Mouse (Mus musculus): ENCODE measurements around the gene Tenm4. TPM values are rescaled to one million over a fixed set of nuclear protein-coding genes. Genes with fewer than 3 reads are reported as not detected.

Gene Tenm4
- polyA plus RNA-seq, 1 experiment from 2014 or later = 31.3 TPM

DNA sequence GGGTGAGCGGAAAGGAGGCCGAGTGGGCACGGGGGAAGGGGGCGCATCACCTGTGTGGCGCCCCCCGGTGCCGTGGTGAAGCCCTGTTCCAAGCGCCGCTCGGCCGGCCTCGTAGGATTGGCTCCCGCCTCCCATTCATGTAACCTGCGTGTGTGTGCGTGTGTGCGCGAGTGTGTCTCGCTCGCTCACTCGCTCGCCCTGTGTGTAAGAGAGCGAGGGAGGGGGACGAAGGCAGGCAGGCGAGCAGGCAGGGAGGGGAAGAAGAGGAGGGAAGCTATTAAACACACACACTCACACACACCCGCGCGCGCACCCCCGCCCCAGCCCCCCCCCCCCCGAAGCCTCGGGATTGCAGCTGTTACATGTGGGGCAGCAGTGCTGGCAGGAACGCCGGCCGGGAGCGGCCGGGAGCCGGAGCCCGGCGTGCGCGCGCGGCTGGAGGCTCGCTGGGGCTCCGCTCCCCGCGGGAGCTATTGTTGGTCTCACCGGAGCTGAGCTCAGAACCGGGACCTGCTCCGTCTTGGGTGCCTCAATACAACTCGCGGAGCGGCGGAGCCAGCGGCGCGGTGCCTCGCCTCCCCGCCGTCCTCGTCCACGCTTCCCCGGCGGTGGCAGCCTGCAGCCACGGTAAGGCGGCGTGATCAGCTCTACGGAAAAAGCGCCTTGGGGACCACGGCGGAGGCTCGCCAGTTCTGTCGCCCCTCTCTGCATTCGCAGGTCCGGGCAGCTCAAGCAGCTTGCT, 38.9 kb downstream of the Tenm4 start:
- WGBS = 0% methylated on average over 22 of the region's 75 CpGs
- DNase-seq (ENCODE audit: low spot score) = peak; percentile 86

GRCm38 (mm10) chr7:96210525-96211369, 39.7 kb downstream of the Tenm4 start:
- under 1% methylated on average over 46 of the region's 62 CpGs for WGBS
- Histone ChIP-seq H3K27ac (replicated peaks; ENCODE audit: low read depth, low read length) (peak overlapping the region; percentile 83), H3K4me1 (ENCODE audit: control insufficient read depth, insufficient read depth, low read length) (peaks cover 14% of the 10 kb centered on the region), H3K36me3 (ENCODE audit: control insufficient read depth, insufficient read depth, low read length) (no peaks in the 10 kb centered on the region), H3K4me3 (ENCODE audit: low read depth, low read length) (peak overlapping the region; percentile 75), H3K4me2 (ENCODE audit: low read depth, low read length) (peak overlapping the region; percentile 92), H3K27me3 (replicated peaks; ENCODE audit: control insufficient read depth, insufficient read depth, low read length) (no peaks in the 10 kb centered on the region; the same call in 1 of the 2 replicates), H3K9ac (ENCODE audit: low read depth, low read length) (peak overlapping the region; percentile 81), H3K9me3 (ENCODE audit: control insufficient read depth, low read length) (no peaks in the 10 kb centered on the region)
- DNase-seq (ENCODE audit: low spot score) = peak; percentile 79
- ATAC-seq (ENCODE audit: low read depth) = peak; percentile 64

More for the DNA sequence above, 38.9 kb downstream of the Tenm4 start:
- peak; percentile 63 for ATAC-seq (ENCODE audit: low read depth)
- Histone ChIP-seq H3K4me1 (ENCODE audit: control insufficient read depth, insufficient read depth, low read length) (peaks cover 12% of the 10 kb centered on the region), H3K4me3 (ENCODE audit: low read depth, low read length) (peak overlapping the region; percentile 75), H3K9me3 (ENCODE audit: control insufficient read depth, low read length) (no peaks in the 10 kb centered on the region), H3K36me3 (ENCODE audit: control insufficient read depth, insufficient read depth, low read length) (no peaks in the 10 kb centered on the region), H3K4me2 (ENCODE audit: low read depth, low read length) (peak overlapping the region; percentile 92), H3K27me3 (replicated peaks; ENCODE audit: control insufficient read depth, insufficient read depth, low read length) (no peaks in the 10 kb centered on the region; the same call in 1 of the 2 replicates), H3K27ac (replicated peaks; ENCODE audit: low read depth, low read length) (peak overlapping the region; percentile 83), H3K9ac (ENCODE audit: low read depth, low read length) (peak overlapping the region; percentile 81)

GRCm38 (mm10) chr7:96211618-96212021, 40.6 kb downstream of the Tenm4 start:
- no peak for DNase-seq (ENCODE audit: low spot score)

DNA sequence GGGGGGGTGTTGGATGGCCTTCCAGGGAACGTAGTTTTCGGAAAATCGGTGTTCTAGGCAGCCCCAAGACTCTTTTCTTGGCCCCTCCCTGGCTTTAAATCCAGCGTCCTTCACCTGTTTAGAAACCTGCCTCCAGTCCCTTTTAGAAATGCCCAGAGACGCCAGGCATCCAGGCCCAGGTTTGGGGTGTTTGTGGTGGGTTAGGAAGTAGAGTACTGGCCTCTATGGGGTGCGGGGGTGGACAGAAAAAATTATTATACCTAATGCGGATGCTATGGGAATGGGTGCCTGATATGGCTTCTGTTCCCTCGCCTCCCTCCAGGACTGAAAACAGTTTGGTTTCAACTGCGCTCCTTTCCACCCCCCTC, 41.2 kb downstream of the Tenm4 start:
- H3K4me1 ChIP-seq (ENCODE audit: control insufficient read depth, insufficient read depth, low read length) = peaks cover 18% of the 10 kb centered on the region
- DNase-seq (ENCODE audit: low spot score) (no peak), ATAC-seq (ENCODE audit: low read depth) (no peak)
- peak overlapping the region; percentile 92 for H3K4me2 ChIP-seq (ENCODE audit: low read depth, low read length)
- H3K36me3 ChIP-seq (ENCODE audit: control insufficient read depth, insufficient read depth, low read length) = no peaks in the 10 kb centered on the region
- no peaks in the 10 kb centered on the region for H3K9me3 ChIP-seq (ENCODE audit: control insufficient read depth, low read length)
- peak overlapping the region; percentile 75 for H3K4me3 ChIP-seq (ENCODE audit: low read depth, low read length)
- WGBS = 2% methylated on average over 9 of the region's 9 CpGs
- no peaks in the 10 kb centered on the region; the same call in 1 of the 2 replicates for H3K27me3 ChIP-seq (replicated peaks; ENCODE audit: control insufficient read depth, insufficient read depth, low read length)
- peak overlapping the region; percentile 84 for H3K27ac ChIP-seq (replicated peaks; ENCODE audit: low read depth, low read length)
- peak overlapping the region; percentile 81 for H3K9ac ChIP-seq (ENCODE audit: low read depth, low read length)

More at GRCm38 (mm10) chr7:96211618-96212021, 40.6 kb downstream of the Tenm4 start:
- no peaks in the 10 kb centered on the region for H3K36me3 ChIP-seq (ENCODE audit: control insufficient read depth, insufficient read depth, low read length)
- peak overlapping the region; percentile 83; the same call in 1 of the 2 replicates for H3K27ac ChIP-seq (replicated peaks; ENCODE audit: low read depth, low read length)
- H3K4me1 ChIP-seq (ENCODE audit: control insufficient read depth, insufficient read depth, low read length) = peaks cover 18% of the 10 kb centered on the region
- H3K27me3 ChIP-seq (replicated peaks; ENCODE audit: control insufficient read depth, insufficient read depth, low read length) = no peaks in the 10 kb centered on the region; the same call in 1 of the 2 replicates
- peak overlapping the region; percentile 75 for H3K4me3 ChIP-seq (ENCODE audit: low read depth, low read length)
- no peak for ATAC-seq (ENCODE audit: low read depth)
- H3K4me2 ChIP-seq (ENCODE audit: low read depth, low read length) = peak overlapping the region; percentile 92
- under 1% methylated on average over 17 of the region's 17 CpGs for WGBS
- H3K9ac ChIP-seq (ENCODE audit: low read depth, low read length) = peak overlapping the region; percentile 81
- no peaks in the 10 kb centered on the region for H3K9me3 ChIP-seq (ENCODE audit: control insufficient read depth, low read length)

GRCm38 (mm10) chr7:96212592-96213541, 41.8 kb downstream of the Tenm4 start:
- ATAC-seq (ENCODE audit: low read depth) = peak; percentile 32

DNA sequence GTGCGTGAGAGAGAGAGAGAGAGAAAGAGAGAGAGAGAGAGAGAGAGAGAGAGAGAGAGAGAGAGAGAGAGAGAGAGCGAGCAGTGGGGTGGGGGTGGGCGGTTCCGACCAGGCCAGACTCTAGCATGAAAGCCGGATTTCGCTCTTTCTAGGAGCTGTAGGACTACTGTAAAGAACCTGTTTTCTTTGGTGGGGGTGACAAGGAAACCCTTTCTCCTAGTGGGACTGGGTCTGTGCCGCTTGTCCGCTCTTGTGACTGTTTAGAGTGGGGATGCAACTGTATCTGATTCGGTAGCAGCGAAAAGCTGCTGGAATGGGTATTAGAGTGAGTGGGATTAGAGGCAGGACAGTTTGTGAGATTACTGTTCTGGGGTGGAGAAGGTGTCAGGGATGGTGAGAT, 42.7 kb downstream of the Tenm4 start:
- peak overlapping the region; percentile 75 for H3K4me3 ChIP-seq (ENCODE audit: low read depth, low read length)
- H3K9ac ChIP-seq (ENCODE audit: low read depth, low read length) = peak overlapping the region; percentile 81
- ATAC-seq (ENCODE audit: low read depth) (no peak), DNase-seq (ENCODE audit: low spot score) (no peak)
- H3K4me2 ChIP-seq (ENCODE audit: low read depth, low read length) = peak overlapping the region; percentile 92
- peak overlapping the region; percentile 84; the same call in 1 of the 2 replicates for H3K27ac ChIP-seq (replicated peaks; ENCODE audit: low read depth, low read length)
- 10% methylated on average over 9 of the region's 10 CpGs for WGBS
- no peaks in the 10 kb centered on the region for H3K36me3 ChIP-seq (ENCODE audit: control insufficient read depth, insufficient read depth, low read length)
- H3K27me3 ChIP-seq (replicated peaks; ENCODE audit: control insufficient read depth, insufficient read depth, low read length) = no peaks in the 10 kb centered on the region; the same call in 1 of the 2 replicates
- no peaks in the 10 kb centered on the region for H3K9me3 ChIP-seq (ENCODE audit: control insufficient read depth, low read length)
- H3K4me1 ChIP-seq (ENCODE audit: control insufficient read depth, insufficient read depth, low read length) = peaks cover 18% of the 10 kb centered on the region

More at GRCm38 (mm10) chr7:96212592-96213541, 41.8 kb downstream of the Tenm4 start:
- Histone ChIP-seq H3K4me3 (ENCODE audit: low read depth, low read length) (peak overlapping the region; percentile 75), H3K27ac (replicated peaks; ENCODE audit: low read depth, low read length) (peak overlapping the region; percentile 84), H3K9me3 (ENCODE audit: control insufficient read depth, low read length) (no peaks in the 10 kb centered on the region), H3K4me1 (ENCODE audit: control insufficient read depth, insufficient read depth, low read length) (peaks cover 18% of the 10 kb centered on the region), H3K9ac (ENCODE audit: low read depth, low read length) (peak overlapping the region; percentile 81), H3K27me3 (replicated peaks; ENCODE audit: control insufficient read depth, insufficient read depth, low read length) (no peaks in the 10 kb centered on the region; the same call in 1 of the 2 replicates), H3K36me3 (ENCODE audit: control insufficient read depth, insufficient read depth, low read length) (no peaks in the 10 kb centered on the region), H3K4me2 (ENCODE audit: low read depth, low read length) (peak overlapping the region; percentile 92)
- DNase-seq (ENCODE audit: low spot score) = peak; percentile 79
- WGBS = under 1% methylated on average over 43 of the region's 48 CpGs

DNA sequence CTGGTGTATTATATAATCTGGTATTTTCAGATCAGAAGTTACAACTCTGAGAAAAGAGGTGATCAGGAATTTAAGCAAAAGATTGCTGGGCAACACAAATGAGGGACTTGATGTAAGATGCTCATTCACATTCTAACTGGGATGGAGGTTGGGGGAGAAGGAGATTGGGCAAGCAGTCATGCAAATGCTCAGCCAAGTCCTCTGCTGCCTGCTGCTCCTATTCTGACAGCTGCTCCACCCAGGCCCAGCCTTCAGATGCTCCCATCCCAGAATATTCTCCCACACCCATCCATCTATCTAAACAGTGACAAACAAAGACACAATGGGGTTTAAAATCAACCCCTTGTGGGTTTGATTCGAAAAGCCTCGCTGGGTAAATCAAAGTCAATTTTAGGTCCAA, 43.8 kb downstream of the Tenm4 start:
- Histone ChIP-seq H3K4me2 (ENCODE audit: low read depth, low read length) (no peak overlapping the region), H3K9me3 (ENCODE audit: control insufficient read depth, low read length) (no peaks in the 10 kb centered on the region), H3K27me3 (replicated peaks; ENCODE audit: control insufficient read depth, insufficient read depth, low read length) (no peaks in the 10 kb centered on the region; the same call in 1 of the 2 replicates), H3K9ac (ENCODE audit: low read depth, low read length) (no peak overlapping the region), H3K36me3 (ENCODE audit: control insufficient read depth, insufficient read depth, low read length) (no peaks in the 10 kb centered on the region), H3K27ac (replicated peaks; ENCODE audit: low read depth, low read length) (no peak overlapping the region), H3K4me1 (ENCODE audit: control insufficient read depth, insufficient read depth, low read length) (peaks cover 18% of the 10 kb centered on the region), H3K4me3 (ENCODE audit: low read depth, low read length) (no peak overlapping the region)
- no peak for ATAC-seq (ENCODE audit: low read depth)
- no peak for DNase-seq (ENCODE audit: low spot score)
- WGBS = 75% methylated on average over 2 of the region's 2 CpGs
